Mouse (Mus musculus): Measurements from ENCODE around the gene Cnnm4. TPM values are rescaled to one million over a fixed set of nuclear protein-coding genes. Genes with fewer than 3 reads are reported as not detected.

Cnnm4 gene
- polyA plus RNA-seq, 2 experiments = 0.85 to 2.1 TPM

GRCm38 (mm10) chr1:36436515-36436914 lies 34.9 kb upstream of the Cnnm4 start:
- Histone ChIP-seq H3K9ac (replicated peaks) (no peak overlapping the region), H3K4me2 (ENCODE audit: low read depth) (no peak overlapping the region), H3K4me3 (ENCODE audit: insufficient read depth in 1 of 2, low read depth in 2 of 2, low read length in 2 of 2) (no peak overlapping the region), H3K9me3 (ENCODE audit: control insufficient read depth, low read length) (no peaks in the 10 kb centered on the region), H3K4me1 (replicated peaks; ENCODE audit: control insufficient read depth in 2 of 2, insufficient read depth in 2 of 2, low read length in 1 of 2) (no peaks in the 10 kb centered on the region), H3K27ac (no peak overlapping the region), H3K36me3 (replicated peaks; ENCODE audit: control insufficient read depth, insufficient read depth, low read depth) (peaks cover 6% of the 10 kb centered on the region; the same call in 1 of the 2 replicates), H3K27me3 (ENCODE audit: control insufficient read depth, insufficient read depth, low read length) (no peaks in the 10 kb centered on the region)
- DNase-seq (ENCODE audit: low read depth in 3 of 3, low spot score in 3 of 3) (no peak), ATAC-seq (ENCODE audit: insufficient read depth) (no peak)
- 75% methylated on average over 6 of the region's 6 CpGs for WGBS (ENCODE audit: insufficient replicate concordance)
- TF ChIP-seq EP300 (IDR thresholded peaks at IDR 0.05; ENCODE audit: low read depth) = no peak
- TF ChIP-seq CTCF (IDR thresholded peaks at IDR 0.05; ENCODE audit: low read depth) = no peak

GRCm38 (mm10) chr1:36437223-36437622 lies 34.2 kb upstream of the Cnnm4 start:
- Histone ChIP-seq H3K9ac (replicated peaks) (no peak overlapping the region), H3K9me3 (ENCODE audit: control insufficient read depth, low read length) (no peaks in the 10 kb centered on the region), H3K27me3 (ENCODE audit: control insufficient read depth, insufficient read depth, low read length) (no peaks in the 10 kb centered on the region), H3K36me3 (replicated peaks; ENCODE audit: control insufficient read depth, insufficient read depth, low read depth) (peaks cover 6% of the 10 kb centered on the region; the same call in 1 of the 2 replicates), H3K4me2 (ENCODE audit: low read depth) (no peak overlapping the region), H3K4me1 (replicated peaks; ENCODE audit: control insufficient read depth in 2 of 2, insufficient read depth in 2 of 2, low read length in 1 of 2) (no peaks in the 10 kb centered on the region), H3K27ac (no peak overlapping the region), H3K4me3 (ENCODE audit: insufficient read depth in 1 of 2, low read depth in 2 of 2, low read length in 2 of 2) (no peak overlapping the region)
- no peak for DNase-seq (ENCODE audit: low read depth in 3 of 3, low spot score in 3 of 3)
- TF ChIP-seq CTCF (IDR thresholded peaks at IDR 0.05; ENCODE audit: low read depth) = no peak
- no peak for TF ChIP-seq EP300 (IDR thresholded peaks at IDR 0.05; ENCODE audit: low read depth)
- WGBS (ENCODE audit: insufficient replicate concordance) = 65% methylated on average over 3 of the region's 3 CpGs
- ATAC-seq (ENCODE audit: insufficient read depth) = no peak

DNA sequence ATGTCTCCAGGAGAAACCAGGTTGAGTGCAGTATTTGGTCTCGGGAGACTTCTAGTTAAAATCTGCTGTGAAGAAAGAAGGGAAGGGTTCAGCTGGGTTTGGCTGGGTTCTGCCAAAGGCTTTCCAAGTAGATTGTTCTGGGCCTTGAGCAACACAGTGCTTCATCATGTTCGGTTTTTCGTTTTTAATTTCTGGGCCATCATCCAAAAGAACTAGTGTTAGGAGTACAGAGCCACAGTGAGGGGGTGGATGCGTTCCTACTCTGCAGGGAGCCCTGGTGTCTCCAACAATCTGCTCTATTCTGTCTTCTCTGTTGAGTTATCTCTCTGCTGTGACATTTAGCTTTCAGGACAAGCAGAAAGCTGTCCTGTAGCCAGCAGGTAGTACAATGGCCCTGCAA lies 30.3 kb upstream of the Cnnm4 start:
- WGBS (ENCODE audit: insufficient replicate concordance) = 86% methylated on average over 4 of the region's 4 CpGs
- no peaks in the 10 kb centered on the region for H3K9me3 ChIP-seq (ENCODE audit: control insufficient read depth, low read length)
- H3K4me1 ChIP-seq (replicated peaks; ENCODE audit: control insufficient read depth in 2 of 2, insufficient read depth in 2 of 2, low read length in 1 of 2) = peaks cover 4 to 7% of the 10 kb centered on the region in 2 experiments; a peak in 3 of 4 replicates
- H3K27me3 ChIP-seq (ENCODE audit: control insufficient read depth, insufficient read depth, low read length) = no peaks in the 10 kb centered on the region
- H3K9ac ChIP-seq (replicated peaks) = no peak overlapping the region
- TF ChIP-seq CTCF (IDR thresholded peaks at IDR 0.05; ENCODE audit: low read depth) = no peak
- TF ChIP-seq EP300 (IDR thresholded peaks at IDR 0.05; ENCODE audit: low read depth) = no peak
- no peak overlapping the region for H3K4me2 ChIP-seq (ENCODE audit: low read depth)
- no peak overlapping the region for H3K4me3 ChIP-seq (ENCODE audit: insufficient read depth in 1 of 2, low read depth in 2 of 2, low read length in 2 of 2)
- no peak for ATAC-seq (ENCODE audit: insufficient read depth)
- no peak for DNase-seq (ENCODE audit: low read depth in 3 of 3, low spot score in 3 of 3)
- peaks cover 6% of the 10 kb centered on the region; the same call in 1 of the 2 replicates for H3K36me3 ChIP-seq (replicated peaks; ENCODE audit: control insufficient read depth, insufficient read depth, low read depth)
- no peak overlapping the region for H3K27ac ChIP-seq

DNA sequence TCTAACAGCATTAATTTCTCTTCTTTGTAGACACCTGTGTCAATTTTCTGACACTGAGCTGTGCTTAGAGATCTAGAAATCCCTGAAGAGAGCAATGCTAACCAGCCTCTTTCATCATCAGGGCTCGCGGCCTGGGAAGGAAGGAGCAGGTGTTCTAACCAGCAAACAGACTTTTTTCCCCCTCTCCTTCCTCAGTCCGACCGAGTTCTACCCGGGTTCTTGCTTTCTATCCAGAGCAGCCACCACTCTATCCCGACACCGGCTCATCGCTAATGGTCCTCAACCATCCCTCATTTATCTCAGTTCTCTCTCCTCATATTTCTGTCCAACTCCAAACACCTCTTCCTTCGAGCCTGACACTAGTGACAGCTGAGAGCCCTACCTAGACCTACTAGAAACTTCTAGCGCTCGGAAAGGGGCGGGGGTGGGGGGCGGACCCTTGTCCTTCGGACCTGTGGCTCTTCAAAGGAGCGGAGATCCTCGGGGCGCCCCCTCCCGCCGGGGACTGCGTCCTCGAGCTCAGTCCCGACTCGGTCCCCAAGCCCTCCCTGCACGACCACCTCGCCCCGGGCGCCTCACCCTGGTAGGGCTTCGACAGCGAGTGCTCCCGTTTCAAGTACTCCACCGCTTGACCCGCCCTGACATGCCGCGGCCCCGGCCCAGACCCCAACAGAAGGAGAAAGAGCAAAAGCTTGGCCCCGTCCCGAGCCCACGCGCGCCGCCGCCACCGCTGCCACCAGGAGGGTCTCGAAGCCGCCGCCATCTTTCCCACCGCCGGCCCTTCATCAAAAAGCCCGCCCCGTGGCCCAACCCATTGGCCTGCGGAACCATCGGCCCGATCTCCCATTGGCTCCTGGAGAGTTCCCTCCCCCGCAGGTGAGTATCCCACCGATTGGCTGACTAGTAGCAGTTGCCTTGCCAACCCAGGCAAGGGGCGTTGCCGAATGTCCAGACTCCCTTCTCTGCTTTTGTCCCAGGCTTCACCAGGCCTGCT lies 26.7 kb upstream of the Cnnm4 start, which contains the start of gene Lman2l:
Lman2l (minus strand) TSS at position 801 of the 994 bp plus-strand sequence.
- under 1% methylated on average over 56 of the region's 57 CpGs for WGBS (ENCODE audit: insufficient replicate concordance)
- ATAC-seq (ENCODE audit: insufficient read depth) (peak; percentile 100), DNase-seq (ENCODE audit: low read depth in 3 of 3, low spot score in 3 of 3) (peak; percentile 88 to 93 (median 89))
- peak within 1 kb of the TSS; percentile 68 for H3K9ac ChIP-seq (replicated peaks)
- no peaks in the 10 kb centered on the region for H3K36me3 ChIP-seq (replicated peaks; ENCODE audit: control insufficient read depth, insufficient read depth, low read depth)
- TF ChIP-seq EP300 (IDR thresholded peaks at IDR 0.05; ENCODE audit: low read depth) (no peak), CTCF (IDR thresholded peaks at IDR 0.05; ENCODE audit: low read depth) (no peak; the same call in 1 of the 2 replicates)
- H3K4me1 ChIP-seq (replicated peaks; ENCODE audit: control insufficient read depth in 2 of 2, insufficient read depth in 2 of 2, low read length in 1 of 2) = peaks cover 4 to 7% of the 10 kb centered on the region in 2 experiments; a peak in 3 of 4 replicates
- peak within 1 kb of the TSS; percentile 66 to 90 for H3K4me3 ChIP-seq (ENCODE audit: insufficient read depth in 1 of 2, low read depth in 2 of 2, low read length in 2 of 2)
- H3K4me2 ChIP-seq (ENCODE audit: low read depth) = peak within 1 kb of the TSS; percentile 89
- H3K27me3 ChIP-seq (ENCODE audit: control insufficient read depth, insufficient read depth, low read length) = no peaks in the 10 kb centered on the region
- no peaks in the 10 kb centered on the region for H3K9me3 ChIP-seq (ENCODE audit: control insufficient read depth, low read length)
- no peak within 1 kb of the TSS for H3K27ac ChIP-seq

- WGBS (ENCODE audit: insufficient replicate concordance) = 40% methylated on average over 8 of the region's 8 CpGs
- no peak overlapping the region for H3K9ac ChIP-seq (replicated peaks)
- TF ChIP-seq EP300 (IDR thresholded peaks at IDR 0.05; ENCODE audit: low read depth) (no peak), CTCF (IDR thresholded peaks at IDR 0.05; ENCODE audit: low read depth) (no peak)
- DNase-seq (ENCODE audit: low read depth in 3 of 3, low spot score in 3 of 3) (no peak), ATAC-seq (ENCODE audit: insufficient read depth) (no peak)
- H3K27ac ChIP-seq = no peak overlapping the region
- H3K4me2 ChIP-seq (ENCODE audit: low read depth) = peak overlapping the region; percentile 37
- H3K4me3 ChIP-seq (ENCODE audit: insufficient read depth in 1 of 2, low read depth in 2 of 2, low read length in 2 of 2) = peak overlapping the region in 1 of 2 experiments; percentile 28; a peak in 2 of 4 replicates
- no peaks in the 10 kb centered on the region for H3K36me3 ChIP-seq (replicated peaks; ENCODE audit: control insufficient read depth, insufficient read depth, low read depth)
- H3K9me3 ChIP-seq (ENCODE audit: control insufficient read depth, low read length) = no peaks in the 10 kb centered on the region
- H3K4me1 ChIP-seq (replicated peaks; ENCODE audit: control insufficient read depth in 2 of 2, insufficient read depth in 2 of 2, low read length in 1 of 2) = peaks cover 4 to 7% of the 10 kb centered on the region in 2 experiments; a peak in 3 of 4 replicates
- H3K27me3 ChIP-seq (ENCODE audit: control insufficient read depth, insufficient read depth, low read length) = no peaks in the 10 kb centered on the region
Observed at GRCm38 (mm10) chr1:36445508-36445907, 25.9 kb upstream of the Cnnm4 start.
